Mouse (Mus musculus): ENCODE results near the gene Fam228b.

- TF ChIP-seq POLR2A (IDR thresholded peaks at IDR 0.05; ENCODE audit: borderline replicate concordance, extremely low read depth, low read depth, low read length), result no peak
- TF ChIP-seq CTCF (IDR thresholded peaks at IDR 0.05; ENCODE audit: insufficient read depth, low read length), result no peak
Measured at GRCm38 (mm10) chr12:4742183-4742582, 26.9 kb downstream of the Fam228b start.
